Mouse (Mus musculus) embryonic fibroblast, embryonic 13.5 days (primary cell): Measurements from ENCODE around the gene Gm20388. TPM values are rescaled to one million over a fixed set of nuclear protein-coding genes. Genes with fewer than 3 reads are reported as not detected.
A peak's percentile ranks its signal among the peaks of the same experiment; 100 is the strongest.

Source experiments
- H3K27ac ChIP-seq: 2 replicates; pipeline ENCODE4 v1.5.1; 2012; ENCODE audit warnings: low read length, control low read depth, inconsistent platforms; ENCODE audit not compliant: insufficient read depth
- H3K4me1 ChIP-seq: 2 replicates; pipeline ENCODE4 v1.6.1; 2011; ENCODE audit warnings: low read length; ENCODE audit not compliant: control insufficient read depth, insufficient read depth
- H3K4me3 ChIP-seq: 2 replicates; pipeline ENCODE4 v1.5.1; 2011; ENCODE audit warnings: mild to moderate bottlenecking, control low read depth, low read length; ENCODE audit not compliant: insufficient read depth
- CTCF ChIP-seq: IDR thresholded peaks from 2 replicates; pipeline ENCODE4 v1.5.1; 2011; ENCODE audit warnings: mild to moderate bottlenecking, control low read depth, low read length, moderate library complexity, borderline replicate concordance; ENCODE audit not compliant: insufficient read depth
- POLR2A ChIP-seq: IDR thresholded peaks from 2 replicates; pipeline ENCODE4 v1.6.1; 2011; ENCODE audit warnings: low read depth, mild to moderate bottlenecking, control low read depth, low read length, moderate library complexity
- polyA plus RNA-seq: library from polyadenylated mRNA; stranded (reverse); fragments of >200 nt; gene quantifications from 2 replicates; pipeline ENCODE4 v1.2.4, GENCODE M21; 2011; ENCODE audit warnings: low read depth; ENCODE audit not compliant: missing spikeins, insufficient read length

Gene Gm20388
- polyA plus RNA-seq, 1 experiment, result 82.8 TPM

DNA sequence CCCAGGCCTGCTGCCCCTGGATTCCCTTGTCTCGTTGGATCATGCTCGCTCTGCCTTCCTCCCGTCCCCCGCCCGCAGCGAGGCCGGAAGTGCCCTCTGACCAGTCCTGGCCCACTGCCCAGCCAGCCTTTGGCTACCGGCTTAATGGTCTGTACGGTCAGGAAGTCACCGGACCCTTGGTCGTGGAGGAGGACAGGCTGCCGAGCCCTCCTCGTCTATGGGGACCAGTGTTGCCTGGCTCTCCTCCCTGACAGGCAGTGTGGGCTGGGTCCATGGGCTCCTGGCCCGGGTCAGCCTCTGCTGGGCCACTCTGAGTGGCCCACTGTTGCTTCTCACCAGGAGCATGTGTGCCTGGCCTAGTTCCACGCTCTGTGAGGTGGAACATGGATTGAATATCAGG, 584.3 kb downstream of the Gm20388 start:
- TF ChIP-seq CTCF, result no peak
- Histone ChIP-seq H3K4me3 (no peak overlapping the region), H3K4me1 (peaks cover 13% of the 10 kb centered on the region; the same call in 1 of the 2 replicates), H3K27ac (peak overlapping the region; percentile 1; the same call in 1 of the 2 replicates)

DNA sequence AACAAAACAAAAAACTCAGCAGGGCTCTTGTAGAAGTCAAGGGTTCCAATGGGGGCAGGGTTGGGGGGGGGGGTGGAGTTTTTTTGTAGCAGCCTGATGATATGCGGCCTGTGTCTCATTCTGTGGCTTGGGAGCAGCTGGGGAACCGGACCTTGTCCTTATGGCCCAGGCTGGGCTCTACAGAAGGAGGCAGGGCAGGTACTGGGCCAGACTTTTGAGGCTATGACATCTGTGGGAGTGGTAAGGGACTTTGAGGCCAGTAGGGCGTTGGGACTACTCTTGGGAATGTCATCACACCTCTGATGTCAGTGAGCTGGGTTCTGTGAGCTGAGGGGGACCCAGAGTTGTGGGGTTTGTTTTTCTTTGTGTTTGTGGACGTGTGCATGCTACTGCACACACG, 584.8 kb downstream of the Gm20388 start:
- H3K4me1 ChIP-seq, result peaks cover 13% of the 10 kb centered on the region; the same call in 1 of the 2 replicates
- TF ChIP-seq CTCF, result no peak
- TF ChIP-seq POLR2A, result no peak
- no peak overlapping the region for H3K4me3 ChIP-seq
- H3K27ac ChIP-seq, result no peak overlapping the region

- TF ChIP-seq POLR2A, result no peak
- no peak for TF ChIP-seq CTCF
- no peak overlapping the region for H3K27ac ChIP-seq
- H3K4me1 ChIP-seq, result peaks cover 13% of the 10 kb centered on the region; the same call in 1 of the 2 replicates
- H3K4me3 ChIP-seq, result no peak overlapping the region
Observed at GRCm38 (mm10) chr8:120496478-120496877, 585.8 kb downstream of the Gm20388 start.

DNA sequence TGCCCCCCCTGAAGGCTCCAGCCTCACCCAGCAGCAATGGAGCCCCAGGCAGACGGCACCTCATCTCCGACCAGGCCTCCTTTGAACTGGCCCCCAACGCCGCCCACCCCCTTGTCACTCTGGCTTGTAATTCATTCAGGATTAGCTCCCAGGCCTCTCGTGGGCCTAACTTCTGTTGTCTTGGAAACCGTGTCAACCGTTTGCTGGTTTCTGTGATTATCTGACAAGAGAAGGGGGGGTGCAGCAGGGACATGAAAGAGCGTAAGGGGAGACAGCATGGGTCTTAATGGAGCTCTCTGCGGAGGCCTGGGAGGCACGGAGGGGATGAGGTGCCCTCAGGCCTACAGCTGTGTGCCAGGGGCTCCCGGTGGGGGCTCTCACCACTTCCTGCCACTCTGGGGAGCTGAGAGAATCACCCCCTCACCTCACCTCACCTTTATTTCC, 586.9 kb downstream of the Gm20388 start:
- peaks cover 13% of the 10 kb centered on the region; the same call in 1 of the 2 replicates for H3K4me1 ChIP-seq
- H3K27ac ChIP-seq, result no peak overlapping the region
- no peak overlapping the region for H3K4me3 ChIP-seq
- TF ChIP-seq POLR2A (no peak), CTCF (no peak)

DNA sequence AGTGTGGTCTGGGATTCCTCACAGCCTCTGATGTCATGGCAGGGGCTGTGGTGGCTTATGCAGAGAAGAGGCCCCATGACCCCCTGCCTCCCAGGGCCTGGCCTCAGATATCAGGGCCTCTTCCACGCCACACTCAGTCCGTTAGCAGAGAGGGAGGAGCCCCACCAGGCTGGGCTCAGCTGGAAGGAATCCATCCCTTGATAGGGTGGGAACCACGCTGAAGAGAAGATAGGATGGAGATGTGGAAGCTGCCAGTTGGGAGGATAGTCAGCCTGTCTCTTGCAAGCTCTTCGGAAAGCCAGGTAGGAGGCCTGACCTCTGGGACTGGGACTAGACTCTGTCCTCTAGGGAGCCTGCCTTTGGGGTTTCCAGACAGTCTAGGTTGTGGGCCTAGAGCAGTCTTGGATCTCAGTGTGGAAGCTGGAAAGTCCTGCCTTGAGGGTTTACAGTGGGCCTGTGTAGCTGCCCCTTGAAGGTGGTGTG, 587.7 kb downstream of the Gm20388 start:
- H3K27ac ChIP-seq, result peak overlapping the region; percentile 66
- no peak overlapping the region for H3K4me3 ChIP-seq
- peaks cover 13% of the 10 kb centered on the region; the same call in 1 of the 2 replicates for H3K4me1 ChIP-seq
- TF ChIP-seq CTCF (no peak), POLR2A (no peak)

GRCm38 (mm10) chr8:120498926-120499605, 588.4 kb downstream of the Gm20388 start:
- peak overlapping the region; percentile 66 for H3K27ac ChIP-seq
- peaks cover 16% of the 10 kb centered on the region; the same call in 1 of the 2 replicates for H3K4me1 ChIP-seq
- no peak overlapping the region for H3K4me3 ChIP-seq
- no peak for TF ChIP-seq CTCF
- TF ChIP-seq POLR2A, result no peak

DNA sequence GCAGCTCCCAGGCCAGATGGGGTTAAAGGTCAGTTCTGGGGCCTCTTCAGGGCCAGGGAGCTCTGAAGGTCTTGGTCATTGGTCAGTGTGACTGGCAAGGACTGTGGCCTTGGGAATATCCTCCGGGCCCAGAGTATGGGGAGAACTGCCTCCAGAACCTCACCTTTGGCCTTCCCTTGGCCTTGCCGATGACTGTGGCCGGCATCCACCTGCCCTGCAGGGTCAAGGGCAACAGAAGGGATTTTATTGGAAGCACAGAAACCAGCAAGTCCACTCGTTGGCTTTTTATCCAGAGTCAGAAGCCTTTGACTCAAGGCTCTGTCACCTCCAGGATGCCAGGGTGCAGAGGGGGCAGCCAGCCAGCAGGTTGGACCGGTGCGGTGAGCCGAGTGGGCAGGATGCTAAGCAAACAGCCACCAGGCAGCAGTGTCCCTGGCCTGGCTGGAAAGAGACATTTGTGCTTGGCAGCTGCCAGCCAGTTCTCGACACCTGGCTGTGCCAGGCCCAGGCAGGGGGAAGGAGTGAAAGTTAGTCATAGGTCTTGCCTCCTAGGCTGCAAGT, 590.1 kb downstream of the Gm20388 start:
- H3K27ac ChIP-seq, result no peak overlapping the region
- peaks cover 22% of the 10 kb centered on the region; the same call in 1 of the 2 replicates for H3K4me1 ChIP-seq
- TF ChIP-seq POLR2A (no peak), CTCF (no peak)
- H3K4me3 ChIP-seq, result no peak overlapping the region

DNA sequence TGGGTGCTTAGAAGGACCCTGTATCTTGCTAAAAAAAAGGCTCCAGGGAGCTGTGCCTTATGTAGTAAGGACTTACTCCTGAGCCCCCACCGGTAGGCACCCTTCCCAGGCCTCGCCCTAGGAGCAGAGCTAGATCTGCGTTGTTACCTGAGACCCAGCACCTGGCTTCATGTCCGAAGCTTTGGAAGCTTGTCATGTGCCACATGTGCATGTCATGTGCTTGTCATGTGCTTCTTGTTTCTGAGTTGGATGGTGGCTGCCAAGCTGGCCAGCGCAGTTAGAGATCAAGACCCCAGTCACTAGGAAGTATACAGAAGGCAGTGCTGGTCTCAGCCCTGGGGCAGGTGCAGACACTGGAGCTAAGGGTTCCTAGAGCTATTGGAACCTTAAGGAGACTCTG, 590.8 kb downstream of the Gm20388 start:
- Histone ChIP-seq H3K4me1 (peaks cover 22% of the 10 kb centered on the region; the same call in 1 of the 2 replicates), H3K4me3 (no peak overlapping the region)

GRCm38 (mm10) chr8:120502428-120502827, 591.8 kb downstream of the Gm20388 start:
- Histone ChIP-seq H3K4me3 (no peak overlapping the region), H3K4me1 (peaks cover 22% of the 10 kb centered on the region; the same call in 1 of the 2 replicates), H3K27ac (no peak overlapping the region)
- TF ChIP-seq POLR2A, result no peak
- no peak for TF ChIP-seq CTCF

More for the DNA sequence above, 590.8 kb downstream of the Gm20388 start:
- H3K27ac ChIP-seq, result no peak overlapping the region
- TF ChIP-seq CTCF, result no peak
